Mouse (Mus musculus) ES-Bruce4 (cell line): ENCODE data around the gene Tstd1.

Experiments
- CTCF ChIP-seq: IDR thresholded peaks from one replicate; pipeline ENCODE4 v1.8.1; 2011; ENCODE audit warnings: low read depth, low read length
- EP300 ChIP-seq: IDR thresholded peaks from 2 replicates; pipeline ENCODE4 v1.6.1; 2011; ENCODE audit warnings: low read depth, low read length; ENCODE audit not compliant: insufficient read depth

DNA sequence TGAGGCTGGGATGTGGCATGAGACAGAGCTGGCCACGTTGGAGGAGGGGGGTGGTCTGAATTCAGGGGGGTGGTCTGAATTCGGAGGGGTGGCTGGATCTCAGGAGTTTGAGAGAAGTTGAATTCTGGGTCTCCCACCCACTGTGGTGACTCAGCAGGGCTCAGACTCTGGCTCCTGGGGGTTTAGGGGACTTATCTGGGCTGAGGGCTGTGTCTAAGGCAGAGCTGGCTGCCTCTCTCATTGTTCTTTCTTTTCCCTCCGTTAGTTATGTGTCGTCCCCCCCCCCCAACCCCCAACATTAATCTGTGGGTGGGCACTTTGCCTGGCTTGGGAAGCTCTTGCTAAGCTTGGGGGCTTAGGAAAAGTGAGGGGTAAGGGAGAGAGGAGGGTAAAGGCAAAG is 44.7 kb upstream of the Tstd1 start:
- TF ChIP-seq EP300 (no peak), CTCF (no peak)
